Mouse (Mus musculus): ENCODE results near the gene Capza2. TPM values are rescaled to one million over a fixed set of nuclear protein-coding genes. Genes with fewer than 3 reads are reported as not detected.

Gene Capza2
- polyA plus RNA-seq, 1 experiment from 2014 or later, result 167 TPM

DNA sequence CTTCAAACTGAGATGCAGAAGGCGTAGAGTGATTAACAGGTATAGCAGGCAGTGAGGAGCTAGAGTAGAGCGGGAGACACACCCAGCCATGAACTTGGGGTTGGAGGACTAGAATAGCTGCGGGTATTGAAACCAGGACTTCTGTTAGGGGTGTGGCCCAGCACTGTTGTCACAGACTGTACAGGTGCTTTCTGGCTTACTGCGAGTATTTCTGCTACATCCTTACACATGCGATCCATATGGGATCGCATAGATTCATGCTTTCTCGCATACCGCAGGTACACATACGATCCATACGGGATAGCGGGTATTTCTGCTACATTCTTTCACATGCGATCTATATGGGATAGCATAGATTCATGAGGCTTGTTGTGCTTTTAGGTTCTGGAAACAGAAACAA is 32.3 kb downstream of the Capza2 start:
- 89% methylated on average over 12 of the region's 12 CpGs for WGBS
- no peaks in the 10 kb centered on the region for H3K4me1 ChIP-seq (replicated peaks; ENCODE audit: control insufficient read depth, insufficient read depth)
- H3K9ac ChIP-seq (ENCODE audit: low read length), result no peak overlapping the region
- H3K27ac ChIP-seq (replicated peaks), result no peak overlapping the region
- H3K4me2 ChIP-seq (replicated peaks; ENCODE audit: low read depth), result no peak overlapping the region
- H3K27me3 ChIP-seq (ENCODE audit: control insufficient read depth, insufficient read depth, low read length), result no peaks in the 10 kb centered on the region
- H3K4me3 ChIP-seq (ENCODE audit: low read depth, low read length), result no peak overlapping the region
- H3K9me3 ChIP-seq (ENCODE audit: control insufficient read depth, low read length), result no peaks in the 10 kb centered on the region
- ATAC-seq (ENCODE audit: low FRiP score, low TSS enrichment), result peak; percentile 29; the same call in 1 of the 2 replicates
- H3K36me3 ChIP-seq (ENCODE audit: control insufficient read depth, insufficient read depth, low read length), result peaks cover 6% of the 10 kb centered on the region; the same call in 1 of the 2 replicates
- no peak for DNase-seq (ENCODE audit: low spot score)
- TF ChIP-seq CTCF (IDR thresholded peaks at IDR 0.05; ENCODE audit: low read depth) (no peak), EP300 (optimal IDR thresholded peaks at IDR 0.05) (no peak)

GRCm38 (mm10) chr6:17669826-17670225 is 33.8 kb downstream of the Capza2 start:
- H3K9me3 ChIP-seq (ENCODE audit: control insufficient read depth, low read length), result no peaks in the 10 kb centered on the region
- TF ChIP-seq CTCF (IDR thresholded peaks at IDR 0.05; ENCODE audit: low read depth), result no peak
- TF ChIP-seq EP300 (optimal IDR thresholded peaks at IDR 0.05), result no peak
- no peak overlapping the region for H3K4me3 ChIP-seq (ENCODE audit: low read depth, low read length)
- H3K4me2 ChIP-seq (replicated peaks; ENCODE audit: low read depth), result no peak overlapping the region
- H3K4me1 ChIP-seq (replicated peaks; ENCODE audit: control insufficient read depth, insufficient read depth), result no peaks in the 10 kb centered on the region
- H3K9ac ChIP-seq (ENCODE audit: low read length), result no peak overlapping the region
- H3K27me3 ChIP-seq (ENCODE audit: control insufficient read depth, insufficient read depth, low read length), result no peaks in the 10 kb centered on the region
- DNase-seq (ENCODE audit: low spot score) (no peak), ATAC-seq (ENCODE audit: low FRiP score, low TSS enrichment) (no peak)
- 77% methylated on average over 2 of the region's 2 CpGs for WGBS
- no peak overlapping the region for H3K27ac ChIP-seq (replicated peaks)
- 0 out of 2 replicates have a peak, but pooled peaks cover 4% of the 10 kb centered on the region for H3K36me3 ChIP-seq (ENCODE audit: control insufficient read depth, insufficient read depth, low read length)

GRCm38 (mm10) chr6:17675019-17675756 is 39.2 kb downstream of the Capza2 start:
- WGBS, result 22% methylated on average over 12 of the region's 12 CpGs
- H3K9me3 ChIP-seq (ENCODE audit: control insufficient read depth, low read length), result no peaks in the 10 kb centered on the region
- no peak overlapping the region for H3K4me3 ChIP-seq (ENCODE audit: low read depth, low read length)
- peak; percentile 91 for TF ChIP-seq CTCF (IDR thresholded peaks at IDR 0.05; ENCODE audit: low read depth)
- no peak for TF ChIP-seq EP300 (optimal IDR thresholded peaks at IDR 0.05)
- H3K27ac ChIP-seq (replicated peaks), result no peak overlapping the region
- DNase-seq (ENCODE audit: low spot score) (peak; percentile 65), ATAC-seq (ENCODE audit: low FRiP score, low TSS enrichment) (peak; percentile 67)
- H3K4me1 ChIP-seq (replicated peaks; ENCODE audit: control insufficient read depth, insufficient read depth), result no peaks in the 10 kb centered on the region
- H3K4me2 ChIP-seq (replicated peaks; ENCODE audit: low read depth), result no peak overlapping the region
- no peak overlapping the region for H3K9ac ChIP-seq (ENCODE audit: low read length)
- H3K27me3 ChIP-seq (ENCODE audit: control insufficient read depth, insufficient read depth, low read length), result no peaks in the 10 kb centered on the region
- H3K36me3 ChIP-seq (ENCODE audit: control insufficient read depth, insufficient read depth, low read length), result 0 out of 2 replicates have a peak, but pooled peaks cover 3% of the 10 kb centered on the region

- TF ChIP-seq CTCF (IDR thresholded peaks at IDR 0.05; ENCODE audit: low read depth) (no peak), EP300 (optimal IDR thresholded peaks at IDR 0.05) (no peak)
- H3K4me2 ChIP-seq (replicated peaks; ENCODE audit: low read depth), result no peak overlapping the region
- no peaks in the 10 kb centered on the region for H3K27me3 ChIP-seq (ENCODE audit: control insufficient read depth, insufficient read depth, low read length)
- no peaks in the 10 kb centered on the region for H3K9me3 ChIP-seq (ENCODE audit: control insufficient read depth, low read length)
- 65% methylated on average over 2 of the region's 2 CpGs for WGBS
- H3K36me3 ChIP-seq (ENCODE audit: control insufficient read depth, insufficient read depth, low read length), result no peaks in the 10 kb centered on the region
- ATAC-seq (ENCODE audit: low FRiP score, low TSS enrichment) (no peak), DNase-seq (ENCODE audit: low spot score) (no peak)
- no peak overlapping the region for H3K4me3 ChIP-seq (ENCODE audit: low read depth, low read length)
- no peaks in the 10 kb centered on the region for H3K4me1 ChIP-seq (replicated peaks; ENCODE audit: control insufficient read depth, insufficient read depth)
- no peak overlapping the region for H3K9ac ChIP-seq (ENCODE audit: low read length)
- no peak overlapping the region for H3K27ac ChIP-seq (replicated peaks)
These were observed 41.0 kb downstream of the Capza2 start for GRCm38 (mm10) chr6:17677008-17677407.

DNA sequence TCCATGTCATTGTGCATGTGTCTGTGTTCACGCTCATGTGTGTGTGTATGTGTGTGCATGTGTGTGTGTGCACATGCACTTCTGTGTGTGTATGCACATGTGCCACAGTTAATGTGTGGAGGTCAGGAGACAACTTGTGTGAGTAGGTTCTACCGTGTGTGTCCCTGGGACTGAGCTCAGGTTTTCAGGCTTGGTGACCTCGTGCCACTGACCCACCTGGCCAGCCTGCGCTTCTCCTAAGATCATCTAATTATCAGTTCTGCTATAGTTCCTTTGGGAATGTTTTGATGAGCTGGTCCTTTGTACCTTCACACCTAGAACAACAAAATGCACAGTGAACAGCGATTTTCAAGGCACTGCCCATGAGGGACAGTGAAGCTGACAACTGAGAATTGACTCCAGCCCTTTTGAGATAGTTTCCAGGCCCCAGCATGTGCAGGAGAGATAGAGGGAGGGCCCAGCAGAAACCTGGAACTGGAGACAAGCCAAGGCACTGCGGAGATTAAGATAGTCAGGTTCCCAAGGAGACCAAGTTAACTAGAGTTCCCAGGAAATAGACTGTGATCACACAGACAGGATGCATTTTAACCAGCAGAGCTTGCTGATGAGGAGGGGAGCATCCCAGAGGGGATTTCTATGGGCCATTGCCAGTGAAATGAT is 44.4 kb downstream of the Capza2 start:
- Histone ChIP-seq H3K9me3 (ENCODE audit: control insufficient read depth, low read length) (no peaks in the 10 kb centered on the region), H3K4me3 (ENCODE audit: low read depth, low read length) (no peak overlapping the region), H3K36me3 (ENCODE audit: control insufficient read depth, insufficient read depth, low read length) (no peaks in the 10 kb centered on the region), H3K9ac (ENCODE audit: low read length) (no peak overlapping the region), H3K27ac (replicated peaks) (no peak overlapping the region), H3K4me2 (replicated peaks; ENCODE audit: low read depth) (no peak overlapping the region), H3K27me3 (ENCODE audit: control insufficient read depth, insufficient read depth, low read length) (no peaks in the 10 kb centered on the region), H3K4me1 (replicated peaks; ENCODE audit: control insufficient read depth, insufficient read depth) (no peaks in the 10 kb centered on the region)
- DNase-seq (ENCODE audit: low spot score) (no peak), ATAC-seq (ENCODE audit: low FRiP score, low TSS enrichment) (no peak)
- no peak for TF ChIP-seq EP300 (optimal IDR thresholded peaks at IDR 0.05)
- WGBS, result 72% methylated on average over 6 of the region's 6 CpGs

- Histone ChIP-seq H3K27ac (replicated peaks) (no peak overlapping the region), H3K9me3 (ENCODE audit: control insufficient read depth, low read length) (no peaks in the 10 kb centered on the region), H3K9ac (ENCODE audit: low read length) (no peak overlapping the region), H3K4me3 (ENCODE audit: low read depth, low read length) (no peak overlapping the region), H3K36me3 (ENCODE audit: control insufficient read depth, insufficient read depth, low read length) (no peaks in the 10 kb centered on the region), H3K4me2 (replicated peaks; ENCODE audit: low read depth) (no peak overlapping the region), H3K27me3 (ENCODE audit: control insufficient read depth, insufficient read depth, low read length) (no peaks in the 10 kb centered on the region), H3K4me1 (replicated peaks; ENCODE audit: control insufficient read depth, insufficient read depth) (no peaks in the 10 kb centered on the region)
- DNase-seq (ENCODE audit: low spot score) (no peak), ATAC-seq (ENCODE audit: low FRiP score, low TSS enrichment) (peak; percentile 47; the same call in 1 of the 2 replicates)
- no peak for TF ChIP-seq EP300 (optimal IDR thresholded peaks at IDR 0.05)
- TF ChIP-seq CTCF (IDR thresholded peaks at IDR 0.05; ENCODE audit: low read depth), result no peak
- 98% methylated on average over 8 of the region's 8 CpGs for WGBS
These were observed 45.8 kb downstream of the Capza2 start for GRCm38 (mm10) chr6:17681810-17682209.
